28 mouse cellular contexts compared by ENCODE assay signal in the genomic region with DNA sequence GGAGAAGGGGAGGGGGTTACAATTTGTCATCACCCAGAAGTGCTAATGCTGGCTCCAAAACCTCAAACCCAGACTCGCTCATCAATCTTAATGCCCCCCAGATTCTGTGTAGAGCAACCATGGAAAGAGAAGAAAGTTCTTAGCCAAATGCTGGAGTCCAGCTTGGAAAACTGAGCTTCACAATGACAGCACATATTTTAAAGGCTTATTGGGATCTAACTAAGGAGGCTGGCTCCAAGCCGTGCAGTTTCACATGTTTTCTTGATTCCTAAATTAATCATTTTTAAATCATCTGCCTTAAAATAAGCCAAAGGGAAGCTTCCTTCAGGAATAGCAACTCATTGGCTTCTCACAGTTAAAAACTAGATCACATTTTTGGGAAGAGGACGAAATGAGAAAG.
DNase-seq lines count a peak whose midpoint lies in the region; ATAC-seq and TF ChIP-seq lines count a peak whose summit lies in the region.
"Had no signal": no experiment of that assay in that cellular context is flagged by ENCODE, and none has a peak within 500 bp of the region (broad histone marks: within the 10 kb centered on the region; RNA-seq: fewer than 3 reads in every experiment).

No protein-coding gene starts in this region.

- DNase-seq in kidney, adult 2 months, result no peak
- DNase-seq in kidney, postnatal 10 days, result peak; percentile 32
- DNase-seq in brain, adult 2 months (ENCODE audit: low read depth, low spot score), result peak; percentile 7
- no peak for DNase-seq in thymus, adult 18-20 months
- DNase-seq in lung, postnatal 36 days, result no peak
- DNase-seq: adrenal gland, adult 2 months; adrenal gland, postnatal 25 days; cerebellum, adult 18-20 months; cerebellum, adult 9-10 months; cerebellum, postnatal 14 days; gastrocnemius, adult 2 months; gastrocnemius, postnatal 25 days; heart, adult 18-20 months; heart, postnatal 10 days; heart, postnatal 36 days had no signal

- WGBS in kidney, embryonic 14.5 days, result 53% methylated on average over 3 of the region's 3 CpGs
- 60% methylated on average over 3 of the region's 3 CpGs for WGBS in kidney, adult 2 months
- WGBS in kidney, embryonic 16.5 days, result 48% methylated on average over 3 of the region's 3 CpGs

- H3K27ac ChIP-seq in kidney, embryonic 14.5 days (ENCODE audit: low read depth, low read length), result peak overlapping the region; percentile 7; the same call in 1 of the 2 replicates
- no peak overlapping the region for H3K27ac ChIP-seq in kidney, adult 2 months (ENCODE audit: insufficient read depth, low read depth, low read length)
- H3K27ac ChIP-seq in kidney, embryonic 16.5 days (ENCODE audit: low read length), result no peak overlapping the region
- 0 out of 2 replicates have a peak overlapping the region, but pooled peaks have one; percentile 5 for H3K27ac ChIP-seq in embryonic fibroblast, embryonic 13.5 days (ENCODE audit: insufficient read depth, low read length)
- H3K27ac ChIP-seq: embryonic facial prominence, embryonic 12.5 days; forebrain, embryonic 10.5 days; forebrain, embryonic 13.5 days; gastrocnemius, adult 2 months; heart, embryonic 15.5 days; hindbrain, embryonic 10.5 days; hindbrain, embryonic 13.5 days had no signal

- ATAC-seq in kidney, embryonic 14.5 days (ENCODE audit: low FRiP score, low TSS enrichment), result no peak
- ATAC-seq in kidney, embryonic 16.5 days (ENCODE audit: low FRiP score, low TSS enrichment), result no peak
- ATAC-seq: CD4-positive, CD25-positive, alpha-beta regulatory T cell, adult 4 months; forebrain, embryonic 13.5 days; forebrain, embryonic 16.5 days; hindbrain, embryonic 16.5 days had no signal

- no peaks in the 10 kb centered on the region for H3K9me3 ChIP-seq in kidney, embryonic 14.5 days (ENCODE audit: control insufficient read depth, low read length)
- H3K9me3 ChIP-seq in kidney, embryonic 16.5 days (ENCODE audit: low read length), result no peaks in the 10 kb centered on the region
- H3K9me3 ChIP-seq: embryonic facial prominence, embryonic 12.5 days; forebrain, embryonic 10.5 days; forebrain, embryonic 13.5 days; heart, embryonic 12.5 days; heart, embryonic 15.5 days; hindbrain, embryonic 10.5 days; hindbrain, embryonic 13.5 days had no signal

- H3K4me1 ChIP-seq in kidney, embryonic 14.5 days (ENCODE audit: control insufficient read depth, insufficient read depth, low read length), result 0 out of 2 replicates have a peak, but pooled peaks cover 2% of the 10 kb centered on the region
- no peaks in the 10 kb centered on the region for H3K4me1 ChIP-seq in kidney, adult 2 months (ENCODE audit: control insufficient read depth, insufficient read depth, low read length)
- H3K4me1 ChIP-seq in kidney, embryonic 16.5 days (ENCODE audit: insufficient read depth, low read length), result no peaks in the 10 kb centered on the region
- H3K4me1 ChIP-seq in embryonic fibroblast, embryonic 13.5 days (ENCODE audit: control insufficient read depth, insufficient read depth, low read length), result no peaks in the 10 kb centered on the region
- H3K4me1 ChIP-seq: embryonic facial prominence, embryonic 12.5 days; forebrain, embryonic 10.5 days; forebrain, embryonic 13.5 days; heart, embryonic 12.5 days; heart, embryonic 15.5 days; hindbrain, embryonic 10.5 days; hindbrain, embryonic 13.5 days had no signal

- no peak for TF ChIP-seq CTCF in kidney, adult 2 months (conservative IDR thresholded peaks at IDR 0.05; ENCODE audit: insufficient read depth, insufficient read length, low read depth, low read length)
- TF ChIP-seq CTCF in embryonic fibroblast, embryonic 13.5 days (IDR thresholded peaks at IDR 0.05; ENCODE audit: borderline replicate concordance, insufficient read depth, low read length), result no peak

- no peaks in the 10 kb centered on the region for H3K36me3 ChIP-seq in kidney, embryonic 14.5 days (ENCODE audit: control insufficient read depth, insufficient read depth, low read length)
- H3K36me3 ChIP-seq in kidney, adult 2 months (ENCODE audit: control insufficient read depth, insufficient read depth, low read length), result no peaks in the 10 kb centered on the region
- H3K36me3 ChIP-seq in kidney, embryonic 16.5 days (ENCODE audit: insufficient read depth, low read length), result no peaks in the 10 kb centered on the region
- H3K36me3 ChIP-seq: embryonic facial prominence, embryonic 12.5 days; forebrain, embryonic 10.5 days; heart, embryonic 12.5 days; heart, embryonic 15.5 days; hindbrain, embryonic 10.5 days; hindbrain, embryonic 13.5 days had no signal

- TF ChIP-seq POLR2A in kidney, adult 2 months (IDR thresholded peaks at IDR 0.05; ENCODE audit: low read depth, low read length), result no peak
- no peak for TF ChIP-seq POLR2A in embryonic fibroblast, embryonic 13.5 days (IDR thresholded peaks at IDR 0.05; ENCODE audit: low read depth, low read length)

- no peak overlapping the region for H3K9ac ChIP-seq in kidney, embryonic 14.5 days (ENCODE audit: low read depth, low read length)
- H3K9ac ChIP-seq in kidney, embryonic 16.5 days (replicated peaks; ENCODE audit: low read length), result no peak overlapping the region
- H3K9ac ChIP-seq: embryonic facial prominence, embryonic 12.5 days; forebrain, embryonic 13.5 days; heart, embryonic 12.5 days; heart, embryonic 15.5 days; hindbrain, embryonic 13.5 days had no signal

- no peak overlapping the region for H3K4me2 ChIP-seq in kidney, embryonic 14.5 days (replicated peaks; ENCODE audit: low read depth, low read length)
- no peak overlapping the region for H3K4me2 ChIP-seq in kidney, embryonic 16.5 days (replicated peaks; ENCODE audit: low read depth, low read length)
- H3K4me2 ChIP-seq: embryonic facial prominence, embryonic 12.5 days; forebrain, embryonic 13.5 days; heart, embryonic 12.5 days; heart, embryonic 15.5 days; hindbrain, embryonic 13.5 days had no signal

- H3K4me3 ChIP-seq in kidney, embryonic 14.5 days (ENCODE audit: low read length), result no peak overlapping the region
- no peak overlapping the region for H3K4me3 ChIP-seq in kidney, adult 2 months (ENCODE audit: insufficient read depth, low read depth, low read length)
- H3K4me3 ChIP-seq in kidney, embryonic 16.5 days (ENCODE audit: low read length), result no peak overlapping the region
- no peak overlapping the region for H3K4me3 ChIP-seq in embryonic fibroblast, embryonic 13.5 days (ENCODE audit: insufficient read depth, low read length)
- H3K4me3 ChIP-seq: embryonic facial prominence, embryonic 12.5 days; forebrain, embryonic 10.5 days; forebrain, embryonic 13.5 days; gastrocnemius, adult 2 months; heart, embryonic 12.5 days; heart, embryonic 15.5 days; hindbrain, embryonic 10.5 days; hindbrain, embryonic 13.5 days had no signal

- H3K27me3 ChIP-seq in kidney, embryonic 14.5 days (ENCODE audit: control insufficient read depth, insufficient read depth, low read length), result no peaks in the 10 kb centered on the region
- H3K27me3 ChIP-seq in kidney, adult 2 months (replicated peaks; ENCODE audit: control insufficient read depth, insufficient read depth, low read length), result no peaks in the 10 kb centered on the region
- no peaks in the 10 kb centered on the region for H3K27me3 ChIP-seq in kidney, embryonic 16.5 days (ENCODE audit: insufficient read depth, low read length)
- H3K27me3 ChIP-seq: embryonic facial prominence, embryonic 12.5 days; forebrain, embryonic 13.5 days; heart, embryonic 12.5 days; heart, embryonic 15.5 days; hindbrain, embryonic 13.5 days had no signal

Comparison
In these comparisons a context has a peak if more than half of its experiments do, and no peak if none do; other contexts are left out.
1. H3K27ac ChIP-seq: peak in kidney, embryonic 14.5 days (single experiment) and embryonic fibroblast, embryonic 13.5 days (single experiment); none in kidney, adult 2 months (single experiment) and kidney, embryonic 16.5 days (single experiment).
2. DNase-seq: peak in kidney, postnatal 10 days (single experiment) and brain, adult 2 months (single experiment); none in kidney, adult 2 months (single experiment), thymus, adult 18-20 months (0 of 2) and lung, postnatal 36 days (single experiment).